Mouse (Mus musculus): ENCODE results near the gene ccdc198.
A peak's percentile ranks its signal among the peaks of the same experiment; 100 is the strongest.

Gene ccdc198

DNA sequence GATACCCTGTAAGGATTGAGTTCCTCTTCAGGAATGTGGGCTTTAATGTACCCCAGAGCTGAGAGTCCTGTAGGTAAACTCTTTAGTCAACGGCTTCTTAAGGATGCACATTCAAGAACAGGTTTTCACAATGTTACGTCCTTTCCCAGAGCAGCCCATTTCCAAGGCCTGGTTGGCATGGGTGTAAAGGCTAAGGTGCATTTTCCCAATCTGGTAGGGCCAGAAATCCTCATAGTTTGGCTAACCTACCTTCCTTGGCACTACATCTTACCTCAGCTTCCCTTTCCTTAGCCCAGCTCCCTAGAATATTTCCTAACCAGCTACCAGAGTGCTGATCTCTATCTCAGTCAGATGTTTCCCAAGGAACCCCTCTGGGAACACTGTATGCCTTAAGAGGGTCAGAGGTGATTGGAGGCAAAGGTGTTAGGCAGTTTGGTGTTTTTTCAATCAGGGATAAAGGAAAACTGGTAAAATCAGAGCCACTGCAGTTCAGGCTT lies 48.2 kb downstream of the ccdc198 start:
- no peak for DNase-seq (ENCODE audit: low spot score in 2 of 2)

DNA sequence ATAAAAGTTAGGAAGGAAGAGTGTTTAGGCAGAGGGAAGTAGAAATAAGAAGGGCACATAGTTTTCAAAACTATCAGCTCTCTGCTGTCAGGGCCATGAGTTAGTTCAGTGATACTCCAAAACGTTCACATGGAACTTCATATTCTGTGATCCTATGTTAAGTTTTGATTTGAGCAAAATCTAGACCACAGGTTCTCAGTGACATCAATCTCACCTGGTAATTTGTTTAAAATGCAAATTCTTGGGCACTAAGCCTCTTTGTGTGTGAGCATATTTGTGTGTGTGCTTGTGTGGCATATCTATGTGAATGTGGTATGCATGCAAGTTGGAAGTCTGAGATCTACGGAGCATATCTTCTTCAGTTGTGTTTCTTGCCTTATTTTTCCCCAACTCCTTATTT lies 59.0 kb downstream of the ccdc198 start:
- no peak for DNase-seq (ENCODE audit: low spot score in 2 of 2)

DNA sequence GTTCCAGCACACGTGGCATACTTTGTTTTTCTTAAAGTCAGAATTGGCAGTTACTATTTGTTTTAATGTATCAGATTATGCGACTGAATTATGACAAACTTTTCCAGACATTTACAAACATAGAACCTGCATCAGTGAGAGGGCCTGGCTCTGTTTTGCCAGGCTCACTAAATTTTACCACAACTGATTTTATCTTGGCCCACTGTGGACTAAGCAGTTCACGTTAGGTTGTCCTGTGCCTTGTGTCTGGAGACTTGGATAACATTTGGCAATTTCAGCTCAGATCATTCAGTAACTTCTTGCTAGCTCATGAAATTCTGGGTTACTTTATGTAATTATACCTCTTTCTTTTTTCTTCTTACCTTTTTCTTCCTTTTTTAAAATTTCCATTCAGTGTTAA lies 65.5 kb downstream of the ccdc198 start:
- DNase-seq (ENCODE audit: low spot score in 2 of 2), result no peak

DNA sequence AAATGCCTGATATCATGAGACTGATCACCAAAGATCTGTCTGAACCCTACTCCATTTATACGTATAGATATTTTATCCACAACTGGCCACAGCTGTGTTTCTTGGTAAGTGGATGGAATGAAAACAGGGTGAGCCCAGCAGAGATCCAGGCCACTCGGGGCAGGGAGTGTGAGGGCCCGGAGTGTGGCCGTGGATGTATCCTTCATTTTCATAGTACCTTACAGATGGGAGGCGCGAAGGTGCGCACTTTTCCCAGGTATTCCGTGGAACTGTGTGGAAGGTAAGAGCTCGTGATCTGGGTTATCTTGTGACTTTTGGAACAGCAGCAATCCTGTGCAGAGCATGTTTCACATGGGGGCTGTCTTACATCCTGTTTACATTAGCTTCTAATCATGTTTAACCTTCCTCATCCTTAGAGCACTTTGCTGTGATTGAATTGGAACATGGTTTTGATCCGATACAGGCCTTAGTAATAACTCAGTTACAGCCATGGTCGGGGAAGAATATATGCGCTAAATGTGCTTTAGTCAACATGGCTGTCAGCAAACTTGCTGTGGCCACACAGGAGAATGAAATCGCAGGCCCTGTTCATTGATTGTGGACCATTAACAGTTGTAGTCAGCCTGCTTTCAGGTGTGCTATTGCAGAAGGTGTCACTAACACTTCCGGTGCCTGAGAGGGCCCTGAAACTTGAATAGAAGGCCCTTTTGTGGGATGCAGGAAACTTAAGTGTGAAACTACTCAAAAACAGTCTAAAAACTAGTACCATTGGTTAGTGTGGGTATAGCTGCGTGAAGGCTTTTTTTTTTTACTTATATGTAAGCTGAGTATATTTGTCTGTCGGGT lies 71.8 kb downstream of the ccdc198 start:
- no peak for DNase-seq (ENCODE audit: low spot score in 2 of 2)

DNA sequence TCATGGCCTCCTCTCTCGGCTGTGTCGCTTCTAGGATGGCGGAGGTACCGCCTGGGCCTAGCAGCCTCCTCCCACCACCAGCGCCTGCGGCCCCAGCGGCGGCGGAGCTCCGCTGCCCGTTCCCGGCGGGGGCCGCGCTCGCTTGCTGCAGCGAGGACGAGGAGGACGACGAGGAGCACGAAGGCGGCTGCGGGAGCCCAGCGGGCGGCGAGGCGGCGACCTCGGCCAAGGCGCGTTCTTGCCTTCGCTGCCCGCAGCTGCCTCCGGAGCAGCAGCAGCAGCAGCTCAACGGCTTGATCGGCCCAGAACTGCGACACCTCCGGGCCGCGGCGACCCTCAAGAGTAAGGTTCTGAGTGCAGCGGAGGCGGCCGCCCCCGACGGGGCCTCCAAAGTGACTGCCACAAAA lies 72.7 kb downstream of the ccdc198 start:
- DNase-seq (ENCODE audit: low spot score in 2 of 2), result peak in 1 of 2 experiments; percentile 35

DNA sequence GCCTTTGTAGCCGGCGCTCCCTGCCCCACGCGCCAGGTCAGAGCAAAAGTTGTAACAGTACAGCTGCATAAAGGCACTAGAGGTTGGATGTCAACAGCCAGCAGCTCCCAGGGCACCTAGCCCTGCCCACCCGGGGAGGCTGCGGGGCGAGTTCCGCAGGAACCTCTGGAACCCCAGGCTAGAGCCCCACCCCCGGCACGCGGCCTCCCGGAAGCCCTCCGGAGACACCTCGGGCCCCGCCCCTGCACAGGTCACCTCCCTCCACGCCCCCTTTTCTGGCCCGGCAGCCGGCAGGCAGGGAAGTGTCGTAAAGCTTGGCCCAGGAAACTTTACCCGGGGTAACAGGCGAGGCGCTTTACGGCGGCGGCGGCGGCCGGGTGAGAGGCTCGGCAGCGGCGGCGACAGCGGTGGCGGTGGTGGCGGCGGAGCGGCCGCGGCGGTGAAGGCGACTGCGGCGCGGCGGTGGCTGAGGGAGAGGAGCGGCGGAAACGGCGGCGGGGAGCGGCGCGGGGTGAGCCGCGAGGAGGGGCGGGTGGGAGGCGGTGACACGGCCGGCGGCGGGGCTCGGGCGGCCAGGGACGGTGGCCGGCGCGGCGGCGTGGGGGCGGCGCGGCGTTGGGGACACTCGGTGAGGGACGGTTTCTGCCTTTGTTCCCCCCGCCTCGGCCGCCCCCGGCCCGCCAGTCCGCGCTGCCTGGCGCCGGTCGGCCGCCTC lies 73.2 kb downstream of the ccdc198 start, which contains the start of gene Naa30:
TSS of gene Naa30 (plus strand) at position 360 of the 715 bp plus-strand sequence.
- DNase-seq (ENCODE audit: low spot score in 2 of 2), result peak; percentile 91 to 96

DNA sequence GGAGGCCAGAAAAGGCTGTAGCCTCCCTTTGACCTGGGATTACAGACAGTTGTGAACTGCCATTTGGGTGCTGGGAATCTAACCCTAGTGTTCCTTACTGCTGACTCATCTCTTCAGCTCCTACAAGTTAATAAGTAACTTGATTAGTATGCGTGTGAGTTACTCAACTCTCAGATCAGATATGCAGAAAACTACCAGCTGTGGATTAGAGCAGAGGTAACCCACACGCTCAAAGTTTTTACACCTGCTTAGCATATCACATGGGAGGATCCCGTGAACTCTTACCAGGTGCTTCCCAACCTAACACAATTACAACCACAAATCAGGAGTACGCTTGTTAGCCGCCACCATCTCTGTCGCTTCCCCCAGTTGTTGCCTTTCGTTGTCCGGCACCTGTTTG lies 74.0 kb downstream of the ccdc198 start:
- DNase-seq (ENCODE audit: low spot score in 2 of 2), result no peak
